Mouse (Mus musculus) bone marrow, adult 2 months (tissue): ENCODE measurements around the gene Epha8.

Experiments used
- CTCF ChIP-seq: fragments of 200-500 bp; IDR thresholded peaks from 2 replicates; pipeline ENCODE4 v1.5.1; 2011; ENCODE audit warnings: low read length, control low read depth; ENCODE audit not compliant: control insufficient read depth, insufficient read depth
- POLR2A ChIP-seq: fragments of 200-500 bp; IDR thresholded peaks from 2 replicates; pipeline ENCODE4 v1.6.1; 2011; ENCODE audit warnings: low read depth, mild to moderate bottlenecking, control low read depth, low read length, borderline replicate concordance; ENCODE audit not compliant: control insufficient read depth

DNA sequence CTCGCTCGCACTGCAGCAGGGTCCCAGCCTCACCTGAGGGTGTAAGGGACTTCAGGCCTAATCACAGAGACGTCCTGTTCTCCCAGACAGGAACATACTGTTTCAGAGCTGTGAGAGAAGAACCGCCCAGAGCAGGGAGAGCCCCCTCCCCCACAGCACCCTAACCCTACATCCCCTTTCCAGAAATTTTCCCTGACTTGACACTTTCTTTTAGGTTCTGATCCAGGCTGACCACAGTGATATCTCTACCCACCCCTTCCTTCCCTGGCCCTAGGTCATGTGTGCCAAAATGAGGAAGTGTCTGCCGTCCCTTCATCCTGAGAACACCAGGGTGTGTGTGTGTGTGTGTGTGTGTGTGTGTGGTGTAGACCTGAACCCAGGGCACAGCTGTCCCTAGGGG is 63.8 kb downstream of the Epha8 start, which contains the start of gene C1qc:
- no peak for TF ChIP-seq POLR2A
- no peak for TF ChIP-seq CTCF
